Mouse (Mus musculus): Measurements from ENCODE around the gene Slx4. TPM values are rescaled to one million over a fixed set of nuclear protein-coding genes. Genes with fewer than 3 reads are reported as not detected.
"Not testable (repeated sequence)": the region's sequence is repeated elsewhere in the genome, so short reads cannot be mapped to it uniquely, and the experiment has no call there.

Gene Slx4
- polyA plus RNA-seq, 1 experiment from 2014 or later: 22.5 TPM

DNA sequence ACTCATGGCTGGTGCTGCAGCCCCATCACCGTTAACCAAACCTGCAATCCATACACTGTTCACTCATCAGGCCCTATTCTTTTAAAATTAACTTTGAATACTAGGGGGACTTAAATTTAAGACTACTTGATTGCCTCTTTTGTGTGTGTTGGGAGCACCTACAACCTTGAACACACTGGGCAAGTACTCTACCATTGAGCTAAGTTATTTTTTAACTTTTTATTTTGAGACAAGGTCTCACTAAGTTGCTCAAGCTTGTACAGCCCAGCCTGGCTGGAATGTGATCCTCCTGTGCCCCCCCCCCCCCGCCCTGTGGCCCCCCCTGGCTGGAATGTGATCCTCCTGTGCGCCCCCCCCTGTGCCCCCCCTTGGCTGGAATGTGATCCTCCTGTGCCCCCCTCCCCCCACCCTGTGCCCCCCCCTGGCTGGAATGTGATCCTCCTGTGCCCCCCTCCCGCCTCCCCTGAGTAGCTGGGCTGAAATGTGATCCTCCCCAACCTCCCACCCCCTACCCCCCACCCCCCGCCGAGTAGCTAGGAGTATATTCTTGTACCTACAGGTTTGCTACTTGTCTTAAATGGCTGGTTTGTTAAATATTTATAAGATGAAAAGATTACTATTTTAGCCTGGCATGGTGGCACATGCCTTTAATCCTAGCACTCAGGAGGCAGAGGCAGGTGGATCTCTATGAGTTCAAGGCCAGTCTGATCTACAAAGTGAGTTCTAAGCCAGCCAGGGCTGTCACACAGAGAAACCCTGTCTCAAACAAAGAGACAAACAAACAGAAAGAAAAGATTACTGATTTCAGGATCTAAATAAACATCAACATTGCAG lies 28.1 kb upstream of the Slx4 start:
- DNase-seq (ENCODE audit: low spot score): no peak
- 61% methylated on average over 6 of the region's 6 CpGs for WGBS
- H3K27ac ChIP-seq (replicated peaks): no peak overlapping the region
- H3K36me3 ChIP-seq: peaks cover 3% of the 10 kb centered on the region
- H3K27me3 ChIP-seq (ENCODE audit: low read depth, poor library complexity, severe bottlenecking): no peaks in the 10 kb centered on the region
- peaks cover 12% of the 10 kb centered on the region for H3K4me1 ChIP-seq
- H3K9me3 ChIP-seq (replicated peaks): no peaks in the 10 kb centered on the region
- no peak overlapping the region for H3K4me3 ChIP-seq

DNA sequence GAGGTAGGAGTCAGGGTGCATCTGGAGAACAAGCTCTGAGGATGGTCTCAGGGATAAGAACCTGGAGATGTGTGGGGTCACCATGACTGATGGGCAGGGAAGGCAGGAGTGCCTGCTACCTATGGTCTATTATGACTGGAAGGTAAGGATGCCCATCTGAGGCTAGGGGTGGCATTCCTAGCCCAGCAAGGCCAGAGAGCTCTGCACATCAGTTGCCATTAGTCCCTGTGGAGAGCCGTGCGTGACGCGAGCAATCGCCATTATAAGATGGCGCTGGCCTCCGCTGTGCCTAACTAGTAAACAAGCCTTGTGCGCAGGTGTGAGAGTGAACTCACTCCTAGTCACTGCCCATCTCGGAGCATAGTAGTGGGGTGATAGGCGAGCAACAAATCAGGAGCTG lies 26.9 kb upstream of the Slx4 start:
- H3K9me3 ChIP-seq (replicated peaks): no peaks in the 10 kb centered on the region
- no peak overlapping the region for H3K27ac ChIP-seq (replicated peaks)
- H3K36me3 ChIP-seq: no peaks in the 10 kb centered on the region
- no peaks in the 10 kb centered on the region for H3K27me3 ChIP-seq (ENCODE audit: low read depth, poor library complexity, severe bottlenecking)
- no peak overlapping the region for H3K4me3 ChIP-seq
- WGBS: 94% methylated on average over 10 of the region's 10 CpGs
- peaks cover 12% of the 10 kb centered on the region for H3K4me1 ChIP-seq
- DNase-seq (ENCODE audit: low spot score): no peak

DNA sequence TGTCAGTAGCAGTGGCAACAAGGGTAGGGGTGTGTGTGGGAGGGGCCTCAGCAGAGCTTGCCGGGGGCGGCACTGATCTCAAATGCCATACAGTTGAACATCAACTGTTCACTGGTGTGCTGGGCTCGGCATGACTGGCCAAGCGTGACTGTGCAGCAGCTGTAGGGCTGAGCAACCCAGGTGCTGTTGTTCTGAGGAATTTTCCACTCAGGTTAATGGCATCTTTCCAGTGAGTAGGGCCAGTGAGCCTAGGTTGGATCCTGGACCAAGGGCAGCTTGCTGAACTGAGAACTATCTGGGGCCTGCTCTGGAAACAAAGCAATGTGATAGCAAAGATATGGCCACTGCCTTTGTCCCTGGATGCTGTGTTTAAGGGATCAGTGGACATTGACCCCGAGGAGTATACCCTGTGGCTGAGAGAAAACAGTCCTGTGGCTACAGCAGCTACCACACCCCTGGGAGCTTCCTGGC lies 25.8 kb upstream of the Slx4 start:
- Histone ChIP-seq H3K27me3 (ENCODE audit: low read depth, poor library complexity, severe bottlenecking) (no peaks in the 10 kb centered on the region), H3K27ac (replicated peaks) (no peak overlapping the region)
- DNase-seq (ENCODE audit: low spot score): no peak

DNA sequence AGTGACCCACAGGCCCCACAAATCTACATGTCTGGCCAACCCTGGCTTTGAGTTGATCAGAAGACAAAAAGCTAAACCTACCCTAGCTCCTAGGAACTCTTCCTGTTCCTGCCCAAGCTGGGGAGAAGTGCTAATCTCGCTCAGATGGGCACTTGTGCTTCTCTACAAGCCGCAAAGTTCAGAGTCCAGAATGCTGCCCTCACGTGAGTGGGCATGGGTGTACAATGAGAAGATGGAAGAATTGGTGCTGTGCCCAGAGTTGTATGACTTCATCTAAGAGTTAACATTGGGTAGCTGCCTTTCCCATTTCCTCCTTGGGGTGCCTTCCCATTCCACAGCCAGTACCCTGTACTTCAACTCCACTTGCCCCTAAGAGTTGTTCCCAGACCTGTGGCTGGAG lies 23.6 kb upstream of the Slx4 start:
- DNase-seq (ENCODE audit: low spot score): no peak
- H3K9me3 ChIP-seq (replicated peaks): no peaks in the 10 kb centered on the region
- H3K27me3 ChIP-seq (ENCODE audit: low read depth, poor library complexity, severe bottlenecking): no peaks in the 10 kb centered on the region
- 0 out of 2 replicates have a peak, but pooled peaks cover 4% of the 10 kb centered on the region for H3K4me1 ChIP-seq
- 88% methylated on average over 3 of the region's 3 CpGs for WGBS
- no peak overlapping the region for H3K27ac ChIP-seq (replicated peaks)
- no peak overlapping the region for H3K4me3 ChIP-seq
- H3K36me3 ChIP-seq: no peaks in the 10 kb centered on the region

More for the DNA sequence above, 25.8 kb upstream of the Slx4 start:
- Histone ChIP-seq H3K4me1 (peaks cover 9% of the 10 kb centered on the region), H3K36me3 (no peaks in the 10 kb centered on the region), H3K4me3 (no peak overlapping the region), H3K9me3 (replicated peaks) (no peaks in the 10 kb centered on the region)
- WGBS: 90% methylated on average over 5 of the region's 5 CpGs

DNA sequence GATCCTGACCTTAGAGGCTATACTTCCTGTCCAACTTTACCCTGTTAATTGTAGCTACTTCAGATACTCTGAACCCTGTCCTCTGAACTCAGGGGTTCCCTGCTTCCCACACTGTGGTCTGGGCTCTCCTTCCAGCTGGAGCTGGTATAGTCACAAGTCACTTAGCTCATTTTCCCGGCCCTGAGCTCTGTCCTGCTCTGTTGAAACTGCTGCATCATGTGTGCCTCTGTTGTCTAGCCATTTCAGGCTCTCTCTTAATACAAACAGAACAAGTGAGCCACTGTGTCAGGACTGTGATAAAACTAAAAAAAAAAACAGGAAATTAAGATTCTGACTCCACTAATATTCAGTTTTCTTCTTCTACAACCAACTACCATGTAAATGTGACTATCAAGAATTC lies 23.1 kb upstream of the Slx4 start:
- H3K27ac ChIP-seq (replicated peaks): no peak overlapping the region
- 81% methylated on average over 1 of the region's 1 CpGs for WGBS

DNA sequence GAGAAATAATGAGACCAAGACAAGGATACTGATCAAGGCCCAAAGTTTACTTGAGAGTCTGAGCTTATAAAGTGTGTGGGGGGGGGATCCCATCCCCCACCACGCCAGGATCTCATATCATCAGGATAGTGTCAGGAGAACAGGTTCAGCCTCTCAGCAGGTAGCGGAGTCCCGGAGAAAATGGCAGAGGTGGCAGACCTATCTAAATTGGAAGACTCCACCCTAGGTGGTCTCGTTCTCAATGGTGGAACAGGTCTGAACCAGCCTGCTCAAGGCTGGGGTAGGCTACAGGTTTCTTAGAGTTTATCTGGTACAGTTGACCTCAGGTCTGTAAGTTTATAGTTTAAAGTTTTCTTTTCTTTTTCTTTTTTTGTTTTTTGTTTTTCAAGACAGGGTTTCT lies 19.1 kb upstream of the Slx4 start:
- Histone ChIP-seq H3K9me3 (replicated peaks) (no peaks in the 10 kb centered on the region), H3K36me3 (no peaks in the 10 kb centered on the region), H3K4me3 (no peak overlapping the region), H3K27ac (replicated peaks) (no peak overlapping the region), H3K4me1 (no peaks in the 10 kb centered on the region), H3K27me3 (ENCODE audit: low read depth, poor library complexity, severe bottlenecking) (no peaks in the 10 kb centered on the region)
- no peak for DNase-seq (ENCODE audit: low spot score)
- WGBS: 78% methylated on average over 4 of the region's 4 CpGs

More for the DNA sequence above, 23.1 kb upstream of the Slx4 start:
- H3K27me3 ChIP-seq (ENCODE audit: low read depth, poor library complexity, severe bottlenecking): no peaks in the 10 kb centered on the region
- 0 out of 2 replicates have a peak, but pooled peaks cover 4% of the 10 kb centered on the region for H3K4me1 ChIP-seq
- no peaks in the 10 kb centered on the region for H3K9me3 ChIP-seq (replicated peaks)
- H3K36me3 ChIP-seq: no peaks in the 10 kb centered on the region
- H3K4me3 ChIP-seq: no peak overlapping the region
- no peak for DNase-seq (ENCODE audit: low spot score)

DNA sequence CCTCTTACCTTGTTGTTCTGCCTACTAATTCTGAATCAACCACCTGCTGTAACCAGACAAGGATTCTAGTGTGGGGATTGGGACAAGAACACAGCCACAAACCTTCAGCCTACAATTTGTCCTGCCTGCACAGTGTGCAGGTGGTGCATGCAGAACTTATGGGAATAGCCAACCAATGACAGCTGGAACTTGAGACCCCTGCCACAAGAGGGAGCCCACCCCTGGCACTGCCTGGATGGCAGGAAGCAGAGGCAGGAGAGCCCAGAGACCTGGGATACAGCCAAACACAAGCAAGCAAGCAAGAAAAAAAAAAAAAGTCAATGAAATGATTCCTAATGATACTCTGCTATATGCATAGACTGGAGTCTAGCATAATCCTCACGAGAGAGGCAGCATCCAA lies 17.7 kb upstream of the Slx4 start:
- Histone ChIP-seq H3K27me3 (ENCODE audit: low read depth, poor library complexity, severe bottlenecking) (no peaks in the 10 kb centered on the region), H3K4me3 (no peak overlapping the region), H3K36me3 (no peaks in the 10 kb centered on the region), H3K27ac (replicated peaks) (no peak overlapping the region), H3K4me1 (no peaks in the 10 kb centered on the region), H3K9me3 (replicated peaks) (no peaks in the 10 kb centered on the region)
- no peak for DNase-seq (ENCODE audit: low spot score)
- WGBS: 79% methylated on average over 1 of the region's 1 CpGs

DNA sequence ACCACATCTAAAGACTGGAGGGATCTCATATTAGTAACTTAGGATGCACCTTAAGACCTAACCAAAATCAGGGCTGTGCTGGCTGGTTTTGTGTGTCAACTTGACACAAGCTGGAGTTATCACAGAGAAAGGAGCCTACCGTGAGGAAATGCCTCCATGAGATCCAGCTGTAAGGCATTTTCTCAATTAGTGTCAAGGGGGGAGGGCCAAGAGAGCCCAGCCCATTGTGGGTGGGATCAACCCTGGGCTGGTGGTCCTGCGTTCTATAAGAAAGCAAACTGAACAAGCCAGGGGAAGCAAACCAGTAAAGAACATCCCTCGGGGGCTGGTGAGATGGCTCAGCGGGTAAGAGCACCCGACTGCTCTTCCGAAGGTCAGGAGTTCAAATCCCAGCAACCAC lies 13.9 kb upstream of the Slx4 start:
- not testable (repeated sequence) for H3K27ac ChIP-seq (replicated peaks); DNase-seq (ENCODE audit: low spot score); H3K4me3 ChIP-seq; H3K9me3 ChIP-seq (replicated peaks); H3K4me1 ChIP-seq; H3K27me3 ChIP-seq (ENCODE audit: low read depth, poor library complexity, severe bottlenecking); H3K36me3 ChIP-seq
- 74% methylated on average over 6 of the region's 6 CpGs for WGBS

DNA sequence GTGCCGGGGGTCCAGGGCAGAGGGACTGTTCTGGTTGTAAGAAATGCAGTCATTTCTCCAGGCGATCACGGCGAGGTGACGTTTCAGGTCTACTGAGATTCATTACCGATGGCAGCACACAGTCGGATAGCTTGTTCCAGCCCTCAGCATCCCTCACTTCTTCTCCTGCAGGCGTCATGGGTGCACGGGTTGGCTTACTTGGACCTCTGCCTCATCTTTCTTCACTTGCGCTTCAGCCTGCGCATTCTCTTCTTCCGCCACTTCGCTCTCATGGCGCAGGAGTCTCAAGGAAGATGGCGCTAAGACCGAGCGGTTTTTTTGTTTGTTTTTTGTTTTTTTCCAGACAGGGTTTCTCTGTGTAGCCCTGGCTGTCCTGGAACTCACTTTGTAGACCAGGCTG lies 13.2 kb upstream of the Slx4 start:
- H3K4me1 ChIP-seq; H3K36me3 ChIP-seq; H3K9me3 ChIP-seq (replicated peaks); H3K27me3 ChIP-seq (ENCODE audit: low read depth, poor library complexity, severe bottlenecking); H3K27ac ChIP-seq (replicated peaks); H3K4me3 ChIP-seq; DNase-seq (ENCODE audit: low spot score): not testable (repeated sequence)
- WGBS: 80% methylated on average over 17 of the region's 17 CpGs

DNA sequence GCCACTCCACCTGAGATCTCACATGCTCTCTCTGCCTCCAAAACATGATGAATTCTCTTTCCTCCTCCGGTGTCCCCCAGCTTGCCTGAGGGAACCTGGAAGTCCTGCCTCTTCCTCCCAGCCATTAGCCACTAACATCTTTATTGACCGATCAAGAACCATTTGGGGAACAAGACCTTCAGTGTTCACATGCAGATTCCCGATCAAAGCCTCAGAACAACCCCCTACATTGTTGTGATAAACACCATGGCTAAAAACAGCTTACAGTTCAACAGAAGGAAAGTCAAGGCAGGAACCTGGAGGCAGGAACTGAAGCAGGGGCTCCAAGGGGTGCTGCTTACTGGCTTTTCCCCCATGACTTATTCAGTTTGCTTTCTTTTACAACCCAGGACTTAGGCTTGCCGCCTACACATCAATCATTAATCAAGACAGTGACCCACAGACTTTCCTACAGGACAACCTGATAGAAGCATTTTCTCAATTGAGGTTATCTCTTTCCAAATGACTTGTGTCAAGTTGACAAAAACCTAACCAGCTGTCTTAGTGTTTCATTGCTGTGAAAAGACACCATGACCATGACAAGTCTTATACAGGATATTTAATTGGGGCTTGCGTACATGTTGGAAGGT lies 10.6 kb upstream of the Slx4 start:
- WGBS: 83% methylated on average over 5 of the region's 5 CpGs
- Histone ChIP-seq H3K4me3 (no peak overlapping the region), H3K27me3 (ENCODE audit: low read depth, poor library complexity, severe bottlenecking) (no peaks in the 10 kb centered on the region), H3K9me3 (replicated peaks) (peaks cover 5% of the 10 kb centered on the region; the same call in 1 of the 2 replicates), H3K36me3 (no peaks in the 10 kb centered on the region), H3K27ac (replicated peaks) (no peak overlapping the region), H3K4me1 (no peaks in the 10 kb centered on the region)
- DNase-seq (ENCODE audit: low spot score): no peak

DNA sequence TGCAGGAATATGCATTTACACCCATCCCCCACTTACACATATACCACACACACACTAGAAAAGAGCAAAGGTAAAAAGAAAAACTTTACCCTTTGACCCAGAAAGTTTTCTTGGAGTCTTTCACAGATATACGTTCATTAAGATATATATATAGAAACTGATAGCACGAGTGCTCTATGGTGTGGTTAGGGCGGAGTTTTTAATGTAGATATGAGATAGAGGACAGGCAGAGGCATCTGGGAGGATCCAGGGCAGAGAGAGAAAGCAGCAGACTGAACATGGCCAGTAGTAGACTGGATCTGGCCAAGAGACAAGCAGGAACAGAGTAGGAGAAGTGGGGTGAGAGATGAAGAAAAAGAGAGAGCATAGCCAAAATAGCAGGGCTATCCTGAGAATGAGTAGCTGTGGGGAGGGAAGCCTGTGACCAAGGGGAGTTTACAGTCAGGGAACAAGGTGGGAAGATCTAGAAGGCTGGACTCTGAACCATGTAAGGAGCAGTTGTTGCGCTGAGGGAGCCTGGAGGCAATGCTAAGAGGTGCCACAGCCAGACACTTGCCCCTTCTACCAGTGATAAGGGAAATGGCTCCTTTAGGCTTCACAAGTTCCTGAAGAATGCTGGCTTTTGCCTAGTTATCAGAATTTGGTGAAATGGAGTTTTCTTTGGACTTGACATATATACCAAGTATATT lies 9.5 kb upstream of the Slx4 start:
- H3K27ac ChIP-seq (replicated peaks): no peak overlapping the region
- DNase-seq (ENCODE audit: low spot score): no peak
- H3K4me3 ChIP-seq: no peak overlapping the region
- no peaks in the 10 kb centered on the region for H3K36me3 ChIP-seq
- WGBS: 76% methylated on average over 4 of the region's 4 CpGs
- H3K9me3 ChIP-seq (replicated peaks): peaks cover 7% of the 10 kb centered on the region; the same call in 1 of the 2 replicates
- no peaks in the 10 kb centered on the region for H3K27me3 ChIP-seq (ENCODE audit: low read depth, poor library complexity, severe bottlenecking)
- H3K4me1 ChIP-seq: no peaks in the 10 kb centered on the region

DNA sequence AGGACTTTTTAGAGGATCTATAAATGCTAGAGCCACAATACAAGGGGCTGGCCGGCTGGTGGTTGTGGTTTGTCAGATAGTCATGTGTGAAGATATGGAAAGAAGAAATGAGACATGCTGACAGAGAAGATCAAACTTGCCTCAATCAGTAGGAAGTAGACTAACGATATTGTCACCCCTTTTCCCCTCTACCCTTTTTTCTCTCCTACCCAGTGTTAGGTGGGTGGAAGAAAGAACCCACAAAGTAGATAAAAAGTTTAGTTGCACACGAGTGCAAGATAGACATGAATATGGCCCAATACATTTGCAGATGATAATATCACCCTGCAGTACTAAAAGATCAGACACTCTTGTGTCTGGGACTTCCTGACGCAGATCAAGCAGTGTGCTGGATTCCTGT lies 15.2 kb downstream of the Slx4 start:
- Histone ChIP-seq H3K36me3 (peaks cover 99% of the 10 kb centered on the region), H3K4me3 (no peak overlapping the region), H3K9me3 (replicated peaks) (no peaks in the 10 kb centered on the region), H3K4me1 (no peaks in the 10 kb centered on the region), H3K27me3 (ENCODE audit: low read depth, poor library complexity, severe bottlenecking) (no peaks in the 10 kb centered on the region), H3K27ac (replicated peaks) (no peak overlapping the region)
- 90% methylated on average over 4 of the region's 4 CpGs for WGBS
- no peak for DNase-seq (ENCODE audit: low spot score)

All from midbrain, embryonic 10.5 days (tissue).